Mouse (Mus musculus) testis, postnatal 10 days (tissue): ENCODE measurements at regions not wholly inside any gene's neighbourhood (a gene's known extent, or its start where the extent isn't known, plus 50 kb on each side); places are given as distances from the start of the nearest gene placed in this dataset.
"Not testable (repeated sequence)": the region's sequence is repeated elsewhere in the genome, so short reads cannot be mapped to it uniquely, and the experiment has no call there.

ENCODE experiments used
- DNase-seq: peaks from one replicate; pipeline ENCODE4 v3.0.0; 2021; ENCODE audit warnings: low spot score

DNA sequence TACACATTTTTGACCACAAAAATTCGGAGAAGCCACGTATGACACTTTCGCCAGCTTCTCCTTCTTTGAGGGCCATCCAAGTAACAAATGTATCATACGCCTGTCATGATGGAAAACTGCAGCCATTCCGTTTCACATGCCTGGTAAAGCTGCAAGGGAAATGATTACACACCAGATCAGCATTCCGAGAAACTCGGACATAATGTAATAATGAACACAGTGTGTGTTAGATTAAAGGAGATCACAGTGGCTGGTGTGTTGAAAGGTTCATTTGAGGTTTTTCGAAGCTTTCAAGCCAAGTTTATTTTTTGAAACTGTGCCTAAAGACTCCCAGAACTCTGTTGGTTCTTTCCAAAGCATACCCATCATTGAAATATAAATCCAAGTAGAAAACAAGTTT lies 137.8 kb upstream of the Mad2l1 start:
- no peak for DNase-seq

- DNase-seq: no peak
Measured at GRCm38 (mm10) chr6:66398674-66399073, 136.5 kb upstream of the Mad2l1 start.

DNA sequence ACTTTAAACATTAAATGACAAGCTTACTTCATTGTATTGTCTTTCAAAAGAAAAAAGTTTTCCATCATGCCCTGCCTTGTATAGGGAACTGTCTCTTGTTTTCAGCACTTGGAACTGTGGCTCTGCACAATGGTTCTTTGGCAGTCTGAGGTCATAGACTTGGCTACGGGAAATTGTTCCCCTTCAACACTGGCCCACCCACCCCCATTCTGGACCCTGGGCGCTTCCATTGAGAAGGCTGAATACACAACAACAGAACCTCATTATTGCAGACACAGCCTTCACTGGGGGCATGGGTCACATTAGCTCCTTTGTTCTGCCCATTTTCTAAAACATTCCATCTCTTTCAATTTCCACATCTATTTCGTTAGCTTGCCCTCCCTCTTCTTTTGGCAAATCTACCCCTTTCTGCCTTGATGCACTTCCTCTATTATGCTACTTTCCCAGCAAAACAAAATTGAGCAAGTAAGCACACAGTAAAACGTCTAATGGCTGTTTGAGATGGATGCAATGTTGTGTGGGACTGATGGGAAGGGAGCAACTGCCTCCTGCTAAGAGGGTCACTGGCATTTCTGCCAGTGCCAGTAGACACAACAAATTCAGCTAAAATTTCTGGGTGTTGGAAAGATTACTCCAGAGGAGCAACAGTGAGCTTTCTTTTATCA lies 136.0 kb upstream of the Mad2l1 start:
- no peak for DNase-seq

DNA sequence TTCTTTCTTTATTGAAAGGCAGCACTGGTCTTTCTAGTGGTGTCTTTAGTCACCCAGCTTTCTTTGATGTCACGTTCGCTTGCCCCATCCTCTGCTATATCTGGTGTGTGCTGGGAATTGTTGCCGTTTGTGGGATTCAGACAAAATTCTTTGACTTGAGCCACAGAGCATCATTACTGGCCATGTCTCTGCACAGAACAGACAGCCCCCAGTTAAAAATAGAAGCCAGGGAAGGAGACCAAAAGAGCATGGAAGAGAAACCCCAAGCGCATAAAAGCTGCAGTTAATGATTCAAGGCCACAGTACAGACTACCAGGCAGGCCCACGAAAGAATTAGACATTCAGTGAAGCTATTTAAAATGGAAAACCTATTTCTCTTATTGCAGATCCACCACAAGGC lies 133.7 kb upstream of the Mad2l1 start:
- DNase-seq: no peak

DNA sequence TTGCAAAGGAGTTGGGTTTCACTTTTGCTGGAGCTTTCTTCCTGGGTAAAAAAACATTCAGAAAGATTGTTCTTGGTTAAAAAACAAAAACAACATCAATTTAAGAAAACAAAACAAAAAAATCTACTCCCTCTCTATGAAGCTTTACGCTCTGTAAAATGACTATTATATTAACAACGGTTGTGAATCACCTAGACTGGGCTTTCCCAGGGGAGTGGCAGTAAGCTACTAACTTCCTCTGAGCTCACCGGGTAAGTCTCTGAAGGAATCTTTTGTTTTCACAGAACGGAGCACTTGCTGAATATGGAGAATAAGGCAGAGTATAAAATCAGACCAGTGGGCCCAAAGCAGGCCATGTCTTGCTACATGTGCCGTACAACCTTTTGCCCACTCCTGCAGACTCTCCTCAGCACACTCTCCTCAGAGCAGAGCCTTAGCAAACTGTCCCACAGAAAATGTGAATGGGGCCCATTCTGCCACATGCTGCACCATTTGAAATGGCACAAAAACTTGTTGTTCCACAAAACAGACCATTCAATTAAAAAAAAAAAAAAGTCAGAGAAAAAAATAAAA lies 133.2 kb upstream of the Mad2l1 start:
- DNase-seq: no peak

- DNase-seq: no peak
Measured at GRCm38 (mm10) chr6:66414822-66415221, 120.4 kb upstream of the Mad2l1 start.

DNA sequence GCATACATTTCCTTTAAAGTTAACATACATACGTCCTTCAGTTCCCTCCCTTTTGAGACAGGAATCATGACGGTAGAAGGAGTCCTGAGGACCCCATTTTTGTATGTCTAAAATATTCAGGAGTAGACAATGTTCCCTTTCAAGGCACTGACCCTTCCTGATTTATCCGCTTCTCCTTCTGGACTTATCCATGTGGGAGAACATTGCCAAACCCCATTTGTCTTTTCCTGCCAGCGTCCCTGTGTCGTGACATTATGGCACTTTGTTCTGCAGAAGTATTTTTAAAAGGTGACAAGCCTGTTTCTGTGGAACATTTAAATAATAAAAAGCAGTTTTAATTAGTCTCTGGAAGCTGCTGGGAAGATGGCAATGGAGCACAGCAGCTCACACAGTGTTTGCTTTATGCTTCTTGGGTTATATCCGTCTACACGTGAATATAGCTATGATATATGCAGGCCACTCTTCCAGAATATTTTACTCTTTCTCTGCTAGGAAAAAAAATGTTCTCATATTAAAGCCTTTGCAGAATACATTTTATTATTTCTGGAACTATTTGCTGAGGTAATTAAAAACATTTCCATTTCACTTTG lies 115.6 kb upstream of the Mad2l1 start:
- DNase-seq: no peak

DNA sequence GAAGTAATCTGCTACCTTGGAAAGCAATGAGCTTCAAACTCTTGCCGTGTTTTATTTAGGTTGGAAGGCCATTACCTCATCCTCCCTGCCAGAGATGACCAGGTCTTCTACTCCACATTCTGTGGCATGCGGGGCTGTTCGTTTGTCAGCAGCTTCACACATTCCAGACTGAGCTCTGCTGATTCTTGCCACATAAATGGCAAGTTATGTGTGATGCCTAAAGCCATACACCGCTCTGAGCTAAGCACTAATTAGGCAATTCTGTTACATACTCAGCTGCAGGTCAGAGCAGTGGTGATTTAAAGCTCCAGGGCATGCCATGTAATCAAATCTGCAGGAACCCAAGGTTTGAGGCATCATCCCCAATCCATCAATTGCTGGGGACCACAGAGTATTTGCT lies 106.8 kb upstream of the Mad2l1 start:
- DNase-seq: no peak

GRCm38 (mm10) chr6:66450408-66450807 lies 84.8 kb upstream of the Mad2l1 start:
- DNase-seq: not testable (repeated sequence)

GRCm38 (mm10) chr6:66458172-66458571 lies 77.0 kb upstream of the Mad2l1 start:
- no peak for DNase-seq

GRCm38 (mm10) chr6:66464540-66464939 lies 70.7 kb upstream of the Mad2l1 start:
- DNase-seq: no peak

DNA sequence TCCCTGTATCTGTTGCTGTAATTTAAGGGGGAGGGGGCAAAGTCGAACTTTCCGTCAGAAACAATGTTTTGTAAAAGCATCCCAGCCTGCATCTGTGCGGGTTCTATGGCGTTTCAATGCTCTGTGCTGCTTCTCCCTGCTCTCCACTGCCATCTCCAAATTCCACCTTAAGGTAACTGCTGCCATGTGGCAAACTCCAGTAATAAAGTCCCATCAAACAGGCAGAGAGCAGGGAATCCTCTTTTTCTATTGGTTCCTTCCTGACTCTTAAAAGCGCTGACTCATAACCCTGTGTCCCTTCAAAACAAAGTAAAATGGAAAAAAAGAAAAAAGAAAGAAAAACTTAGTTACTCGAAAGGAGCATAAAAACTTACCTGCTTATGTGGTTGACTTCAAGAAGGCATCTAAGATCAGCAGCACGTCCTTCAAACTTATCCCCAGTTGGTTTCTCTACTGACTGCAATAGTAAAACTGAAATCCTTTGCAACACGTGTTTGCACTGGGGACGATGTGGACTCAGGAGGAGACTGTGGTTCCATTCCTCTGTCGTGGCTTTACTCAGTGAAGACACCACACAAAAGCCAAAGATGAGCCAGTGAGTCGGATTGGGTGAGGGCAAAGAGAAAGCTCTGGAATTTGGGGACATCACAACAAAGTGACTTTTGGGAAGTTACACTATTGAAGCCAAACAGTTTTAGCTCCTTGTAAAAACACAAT lies 69.9 kb upstream of the Mad2l1 start:
- no peak for DNase-seq

- no peak for DNase-seq
Measured at GRCm38 (mm10) chr6:66466757-66467156, 68.4 kb upstream of the Mad2l1 start.

GRCm38 (mm10) chr6:66470627-66471249 lies 64.5 kb upstream of the Mad2l1 start:
- no peak for DNase-seq

DNA sequence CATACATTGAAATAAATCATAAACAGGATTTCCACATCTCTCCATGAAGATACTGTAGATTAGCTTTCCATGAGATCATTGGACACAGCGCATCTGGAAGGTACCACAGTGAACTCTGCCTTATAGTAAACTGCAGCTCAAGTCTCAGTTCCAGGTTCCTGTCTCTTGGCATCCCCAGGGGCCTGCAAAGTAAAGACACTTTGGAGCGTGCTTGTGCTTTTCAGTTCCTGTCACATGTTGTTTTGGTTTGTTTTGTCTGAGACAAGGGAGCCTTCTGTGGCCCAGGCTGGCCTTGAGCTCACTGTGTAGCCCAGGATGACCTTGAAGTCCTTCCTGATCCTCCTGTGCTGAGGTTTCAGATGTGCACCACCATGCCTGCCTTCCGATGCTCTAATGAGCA lies 63.4 kb upstream of the Mad2l1 start:
- no peak for DNase-seq

- no peak for DNase-seq
Measured at GRCm38 (mm10) chr6:66472697-66473096, 62.5 kb upstream of the Mad2l1 start.

GRCm38 (mm10) chr6:66477575-66477974 lies 57.6 kb upstream of the Mad2l1 start:
- DNase-seq: no peak

GRCm38 (mm10) chr6:66478326-66478964 lies 56.7 kb upstream of the Mad2l1 start:
- DNase-seq: no peak

- DNase-seq: no peak
Measured at GRCm38 (mm10) chr6:66479576-66479975, 55.6 kb upstream of the Mad2l1 start.

- no peak for DNase-seq
Measured at GRCm38 (mm10) chr6:66480207-66480606, 55.0 kb upstream of the Mad2l1 start.

DNA sequence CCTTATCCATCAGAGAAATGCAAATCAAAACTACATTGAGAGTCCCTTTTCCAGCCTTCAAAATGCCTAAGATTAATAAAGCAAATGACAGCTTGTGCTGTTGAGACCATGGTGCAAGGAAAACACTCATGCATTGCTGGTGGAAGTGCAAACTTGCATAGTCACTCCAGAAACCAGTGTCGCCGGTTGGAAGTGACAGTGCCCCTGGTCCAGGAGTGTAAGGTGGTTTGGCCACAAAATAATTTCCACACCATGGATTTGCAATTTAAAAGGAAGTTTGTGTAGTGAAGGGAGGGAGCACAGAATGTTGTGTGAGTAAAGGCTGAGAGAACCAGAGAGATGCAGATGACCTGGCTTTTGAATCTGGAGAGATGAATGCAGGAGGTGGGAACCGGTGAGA lies 52.4 kb upstream of the Mad2l1 start:
- no peak for DNase-seq
